Mouse (Mus musculus) c-Kit-positive CD71-positive TER-119-positive erythroid progenitor cells, embryonic 14.5 days (primary cell): Measurements from ENCODE around the gene Pde4c.

Experiments
- DNase-seq: peaks from one replicate; pipeline ENCODE4 v3.0.0-alpha.2; 2013; ENCODE audit warnings: low spot score

The Pde4c gene

DNA sequence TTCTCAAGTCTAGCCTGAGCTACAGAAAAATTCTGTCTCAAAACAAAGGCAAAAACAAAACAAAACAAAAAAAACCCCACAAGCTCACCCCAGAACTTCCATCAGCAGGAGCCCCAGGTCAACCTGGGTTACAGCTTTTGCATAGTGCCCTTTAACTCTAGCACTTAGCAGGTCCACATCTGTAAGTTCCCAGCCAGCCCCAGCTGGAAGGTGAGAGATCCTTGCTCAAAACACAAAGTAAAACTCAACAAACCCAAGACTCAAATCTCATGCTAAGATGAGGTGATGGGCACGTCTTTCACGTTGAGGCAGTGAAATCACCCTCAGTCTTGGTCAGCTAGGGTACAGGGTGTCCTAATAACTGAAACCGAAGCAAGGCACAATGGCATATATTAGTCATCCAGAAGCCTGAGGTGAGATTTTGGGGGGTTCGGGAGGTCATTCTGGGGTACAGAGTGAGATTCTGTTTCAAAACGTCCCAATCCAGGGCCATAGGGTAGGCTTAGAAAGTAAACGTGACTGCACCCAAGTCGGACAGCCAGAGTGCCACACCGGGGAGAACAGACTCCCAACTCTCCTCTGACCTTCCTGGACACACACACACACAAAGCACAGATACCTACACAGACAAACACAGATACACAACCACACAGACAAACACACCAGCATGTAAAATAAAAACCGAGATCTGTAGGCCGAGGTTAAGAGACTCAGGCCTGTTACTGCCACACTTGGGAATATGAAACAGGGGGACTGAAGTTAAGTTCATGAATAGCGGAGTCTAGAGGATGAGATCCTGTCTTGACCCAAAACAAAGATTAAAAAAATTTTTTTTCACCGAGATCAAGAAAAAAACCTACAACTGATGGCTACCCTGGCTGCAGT lies 25.9 kb upstream of the Pde4c start:
- DNase-seq, result no peak

DNA sequence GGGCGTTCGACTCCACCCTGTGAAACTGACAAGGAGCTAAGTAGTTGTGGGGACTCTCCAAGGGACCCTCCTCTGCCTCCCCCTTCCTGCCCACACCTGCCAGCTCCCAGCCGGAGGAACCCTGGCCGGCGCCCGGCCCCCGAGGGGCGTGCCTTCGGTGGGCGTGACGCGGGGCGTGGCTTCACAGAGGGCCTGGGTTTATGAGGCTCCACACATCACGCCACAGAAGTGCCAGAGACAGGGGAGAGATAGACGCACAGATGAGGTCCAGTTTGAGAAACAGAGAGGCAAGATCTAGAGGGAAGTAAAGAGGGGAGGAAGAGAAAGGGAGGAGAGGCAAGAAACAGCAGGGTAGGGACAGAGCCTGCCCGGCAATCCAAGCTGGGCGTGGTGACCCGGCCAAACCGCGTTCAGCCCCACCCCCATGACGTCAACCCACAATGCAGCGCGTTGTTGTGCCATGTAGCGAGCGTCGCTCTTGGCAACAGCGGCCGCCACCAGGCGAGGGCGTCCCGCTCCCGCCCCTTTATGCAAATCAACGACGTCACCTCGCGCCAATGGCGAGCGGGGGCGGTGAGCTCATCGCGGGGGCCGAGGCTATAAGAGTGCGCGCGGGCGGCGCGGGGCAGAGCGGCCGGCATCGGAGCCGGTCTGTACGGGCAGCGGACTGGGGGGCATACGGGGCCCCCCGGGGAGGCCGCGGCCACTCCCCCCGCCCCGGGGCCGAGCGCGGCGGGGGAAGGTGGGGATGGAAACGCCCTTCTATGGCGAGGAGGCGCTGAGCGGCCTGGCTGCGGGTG lies 25.0 kb upstream of the Pde4c start, which contains the start of gene Jund:
Jund (plus strand) TSS at position 640 of the 800 bp plus-strand sequence.
- DNase-seq, result peak; percentile 99

DNA sequence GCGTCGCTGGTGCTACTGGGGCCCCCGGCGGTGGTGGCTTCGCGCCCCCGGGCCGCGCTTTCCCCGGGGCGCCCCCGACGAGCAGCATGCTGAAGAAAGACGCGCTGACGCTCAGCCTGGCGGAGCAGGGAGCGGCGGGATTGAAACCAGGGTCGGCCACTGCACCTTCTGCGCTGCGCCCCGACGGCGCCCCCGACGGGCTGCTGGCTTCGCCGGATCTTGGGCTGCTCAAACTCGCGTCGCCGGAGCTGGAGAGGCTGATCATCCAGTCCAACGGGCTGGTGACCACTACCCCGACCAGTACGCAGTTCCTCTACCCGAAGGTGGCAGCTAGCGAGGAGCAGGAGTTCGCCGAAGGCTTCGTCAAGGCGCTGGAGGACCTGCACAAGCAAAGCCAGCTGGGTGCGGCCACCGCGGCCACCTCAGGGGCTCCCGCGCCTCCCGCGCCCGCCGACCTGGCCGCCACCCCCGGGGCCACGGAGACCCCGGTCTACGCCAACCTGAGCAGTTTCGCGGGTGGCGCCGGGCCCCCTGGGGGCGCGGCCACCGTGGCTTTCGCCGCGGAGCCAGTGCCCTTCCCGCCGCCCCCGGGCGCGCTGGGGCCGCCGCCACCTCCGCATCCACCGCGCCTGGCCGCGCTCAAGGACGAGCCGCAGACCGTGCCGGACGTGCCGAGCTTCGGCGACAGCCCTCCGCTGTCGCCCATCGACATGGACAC lies 24.2 kb upstream of the Pde4c start:
- DNase-seq, result peak; percentile 47

DNA sequence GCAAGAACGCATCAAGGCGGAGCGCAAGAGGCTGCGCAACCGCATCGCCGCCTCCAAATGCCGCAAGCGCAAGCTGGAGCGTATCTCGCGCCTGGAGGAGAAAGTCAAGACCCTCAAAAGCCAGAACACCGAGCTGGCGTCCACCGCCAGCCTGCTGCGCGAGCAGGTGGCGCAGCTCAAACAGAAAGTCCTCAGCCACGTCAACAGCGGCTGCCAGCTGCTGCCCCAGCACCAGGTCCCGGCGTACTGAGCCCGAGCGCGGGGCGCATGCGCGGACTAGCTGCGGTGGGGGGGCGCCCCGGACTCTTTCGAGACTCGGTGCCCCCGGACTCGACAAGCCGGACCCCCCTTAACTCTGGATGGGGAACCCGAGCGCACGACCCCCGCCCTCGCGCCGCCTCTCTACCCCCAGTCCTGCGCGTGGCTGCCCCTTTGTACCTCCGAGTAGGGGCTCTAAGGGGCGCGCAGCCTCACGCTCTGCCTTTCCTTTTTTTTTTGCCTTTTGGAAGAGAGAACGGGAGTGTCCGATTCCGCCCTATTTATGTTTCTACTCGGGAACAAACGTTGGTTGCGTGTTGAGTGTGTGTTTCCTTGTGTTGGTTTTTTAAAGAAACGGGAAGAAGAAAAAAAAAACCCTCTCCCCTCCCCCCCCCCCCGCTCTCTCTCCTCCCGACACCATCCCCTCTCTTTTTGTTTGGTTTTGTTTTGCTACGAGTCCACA lies 23.5 kb upstream of the Pde4c start:
- DNase-seq, result peak; percentile 56

DNA sequence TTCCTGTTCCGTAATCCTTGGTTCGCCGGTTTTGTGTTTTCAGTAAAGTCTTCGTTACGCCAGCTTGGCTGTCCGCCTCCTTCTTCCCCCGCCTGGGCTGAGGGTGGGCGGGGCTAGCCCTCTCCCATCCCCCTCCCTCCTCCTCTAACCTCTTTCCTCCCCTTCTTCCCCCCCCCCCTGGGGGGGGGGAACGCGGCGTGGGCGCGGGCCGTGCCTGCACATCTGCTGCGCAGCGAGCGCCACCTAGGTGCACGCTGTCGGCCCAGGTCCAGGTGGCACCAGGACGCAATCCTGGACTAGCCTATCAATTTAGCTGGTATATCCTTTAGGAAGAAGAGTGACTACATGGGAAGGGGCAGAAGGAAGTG lies 23.0 kb upstream of the Pde4c start:
- DNase-seq, result peak; percentile 86

DNA sequence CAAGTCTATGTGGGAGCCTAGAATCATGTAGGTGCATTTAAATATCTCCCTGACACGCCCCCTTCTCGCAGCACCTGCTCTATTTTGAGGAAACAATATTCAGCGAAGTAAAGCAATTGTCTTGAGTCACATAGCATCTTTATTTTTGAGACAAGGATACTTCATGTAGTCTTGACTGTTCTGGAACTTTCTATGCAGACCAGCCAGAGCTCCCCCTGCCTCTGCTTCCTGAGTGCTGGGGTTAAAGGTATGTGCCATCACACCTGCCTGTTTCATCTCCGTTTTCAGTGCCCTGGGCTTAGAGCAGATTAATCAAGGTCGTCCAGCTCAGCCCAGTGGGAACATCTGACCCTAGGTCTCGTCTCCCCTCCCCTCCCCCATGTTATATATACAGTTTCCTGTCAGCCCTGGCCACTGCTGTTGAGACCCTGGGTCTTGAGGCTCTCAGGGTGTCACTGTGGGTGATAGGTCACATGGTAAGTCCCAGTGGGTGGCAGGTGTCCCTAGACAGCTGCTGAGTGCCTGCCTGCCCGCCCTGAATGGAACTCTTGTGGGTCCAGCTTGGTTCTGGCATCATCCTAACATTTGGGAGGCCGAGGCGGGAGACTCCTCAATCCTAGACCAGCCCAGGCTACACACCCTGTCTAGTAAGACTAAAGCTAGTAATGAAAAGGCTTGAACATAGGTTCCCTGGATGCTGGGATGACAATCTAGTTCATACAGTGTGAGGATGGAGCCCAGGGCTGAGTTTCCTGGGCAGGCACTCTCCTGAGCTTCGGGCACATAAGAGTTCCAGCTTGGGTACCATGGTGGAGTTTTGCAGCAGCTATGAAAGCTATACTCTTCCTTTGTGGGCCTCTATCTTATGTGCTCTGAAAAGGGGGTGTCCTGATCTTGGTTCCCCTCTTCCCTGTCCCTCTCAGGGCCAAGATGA lies 22.2 kb upstream of the Pde4c start:
- no peak for DNase-seq

DNA sequence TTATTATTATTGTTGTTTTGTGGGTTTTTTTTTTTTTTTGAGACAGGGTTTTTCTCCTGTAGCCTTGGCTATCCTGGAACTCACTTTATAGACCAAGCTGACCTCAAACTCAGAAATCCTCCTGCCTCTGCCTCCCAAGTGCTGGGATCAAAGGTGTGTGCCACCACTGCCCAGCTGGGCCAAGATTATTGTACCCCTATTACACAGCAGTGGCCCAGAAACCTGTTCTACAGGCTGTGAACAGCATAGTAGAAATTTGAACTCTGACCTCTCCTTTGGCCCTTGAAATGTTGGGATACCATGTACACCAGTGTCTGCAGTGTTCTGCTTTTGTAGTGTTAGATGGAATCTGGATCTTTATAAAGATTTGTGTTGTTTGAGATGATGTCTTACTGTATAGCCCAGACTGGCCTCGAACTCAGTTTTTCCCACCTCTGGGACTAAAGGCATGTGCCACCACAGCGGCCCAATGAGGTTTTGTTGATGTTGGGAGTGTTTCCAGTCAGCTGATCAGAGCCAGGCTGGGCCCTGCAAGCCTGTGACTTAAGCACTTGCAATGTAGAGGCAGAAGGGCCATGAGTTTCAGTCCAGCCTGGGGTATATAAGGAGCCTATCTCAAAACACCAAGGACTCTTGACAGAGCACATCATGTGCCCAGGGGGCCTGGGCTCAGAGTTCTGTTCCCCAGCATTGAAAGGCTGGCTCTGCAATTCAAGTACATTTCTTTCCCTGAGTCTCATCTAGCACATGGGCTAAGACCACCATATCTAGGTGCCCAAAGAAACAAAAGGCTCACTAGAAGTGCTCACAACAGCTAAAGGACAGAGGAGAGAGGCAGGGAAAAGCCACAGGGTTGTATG lies 21.3 kb upstream of the Pde4c start:
- no peak for DNase-seq

DNA sequence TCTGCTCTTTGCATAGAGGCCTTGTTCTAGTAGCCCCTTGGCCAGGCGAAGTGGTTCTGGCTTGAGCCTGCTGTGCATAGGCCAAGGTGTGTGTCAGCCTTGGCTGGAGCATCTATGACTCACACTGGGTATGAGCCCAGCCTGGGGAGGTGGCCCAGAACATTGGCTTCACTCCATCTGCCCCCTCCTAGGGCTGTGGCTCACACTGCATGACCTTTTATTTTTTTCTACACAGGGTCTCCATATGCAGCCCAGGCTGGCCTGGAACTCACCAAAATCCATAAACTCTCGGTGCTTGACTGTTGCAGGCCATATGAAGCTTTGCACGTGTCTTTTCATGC lies 20.7 kb upstream of the Pde4c start:
- no peak for DNase-seq

DNA sequence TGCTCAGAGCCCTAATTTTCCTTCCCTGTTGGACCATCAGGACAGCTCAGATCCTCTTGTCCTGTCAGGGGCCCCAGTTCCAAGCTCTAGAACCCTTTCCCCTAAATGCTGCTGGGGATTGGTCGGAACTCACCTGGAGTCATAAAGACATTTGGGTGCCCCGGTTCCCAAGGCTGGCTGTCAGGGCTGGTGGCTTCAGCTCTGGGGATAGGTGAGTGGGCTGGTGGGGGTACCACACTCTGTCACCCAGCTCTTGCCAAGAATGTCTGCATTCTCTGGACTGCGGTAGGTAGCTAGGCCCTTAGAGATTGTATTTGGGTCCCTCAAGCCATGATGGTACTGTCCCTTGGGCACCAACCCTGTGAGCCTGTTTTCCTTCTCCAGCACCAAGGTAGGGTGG lies 20.2 kb upstream of the Pde4c start, which contains the start of gene Iqcn:
Iqcn (plus strand) TSS at position 171 of the 400 bp plus-strand sequence.
- DNase-seq, result no peak

DNA sequence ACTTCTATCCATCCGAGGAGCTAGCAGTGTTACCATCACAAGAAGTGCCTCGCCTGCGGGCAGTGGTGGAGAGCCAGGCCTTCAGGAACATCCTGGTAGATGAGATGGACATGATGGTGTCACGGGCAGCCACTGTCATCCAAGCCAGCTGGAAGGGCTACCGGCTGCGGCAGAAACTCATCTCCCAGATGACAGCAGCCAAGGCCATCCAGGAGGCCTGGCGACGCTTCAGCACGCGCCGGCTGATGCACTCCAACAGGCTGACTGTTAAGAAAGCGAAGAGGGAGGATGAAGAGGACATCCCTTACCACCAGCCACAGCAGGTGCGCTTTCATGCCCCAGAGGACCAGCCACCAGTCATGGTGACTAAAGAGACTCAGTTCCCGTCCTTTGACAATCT lies 15.2 kb upstream of the Pde4c start:
- no peak for DNase-seq

DNA sequence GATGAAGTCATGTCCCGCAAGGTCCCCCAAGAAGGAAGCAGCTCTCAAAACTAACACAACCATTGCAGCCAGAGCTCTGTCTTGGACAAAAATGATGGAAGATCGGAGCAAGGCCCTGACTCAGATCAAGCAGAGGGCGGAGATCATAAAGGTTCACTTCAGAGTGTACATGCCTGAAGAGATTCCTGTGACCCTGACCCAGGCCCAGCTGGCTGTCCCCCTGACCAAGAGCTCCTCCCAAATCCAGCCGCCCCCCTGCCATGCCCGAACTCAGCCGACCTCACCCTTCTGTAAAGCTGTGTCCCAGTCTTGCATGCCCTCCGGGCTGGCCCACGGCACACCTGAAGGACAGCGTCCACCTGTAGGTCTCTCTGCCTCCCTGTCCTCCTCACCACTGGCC lies 13.7 kb upstream of the Pde4c start:
- DNase-seq, result no peak

DNA sequence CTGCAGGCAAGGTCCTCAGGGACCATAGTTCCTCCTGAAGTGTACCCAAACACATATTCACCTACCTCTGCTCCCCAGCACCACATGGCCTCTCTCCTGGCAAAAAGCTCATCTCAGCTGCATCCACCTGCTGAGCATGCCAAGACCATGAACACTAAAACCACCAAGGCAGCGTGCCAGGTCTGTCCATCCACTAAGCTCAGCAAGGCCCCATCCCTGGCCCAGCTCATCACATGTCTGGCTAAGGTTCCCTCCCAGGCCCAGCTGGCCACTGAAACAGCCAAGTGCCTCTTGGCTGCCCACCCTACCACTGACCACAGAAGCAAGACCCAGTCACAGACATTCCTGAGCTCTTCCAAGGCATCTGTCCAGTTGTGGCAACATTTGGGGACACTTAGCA lies 13.2 kb upstream of the Pde4c start:
- no peak for DNase-seq

DNA sequence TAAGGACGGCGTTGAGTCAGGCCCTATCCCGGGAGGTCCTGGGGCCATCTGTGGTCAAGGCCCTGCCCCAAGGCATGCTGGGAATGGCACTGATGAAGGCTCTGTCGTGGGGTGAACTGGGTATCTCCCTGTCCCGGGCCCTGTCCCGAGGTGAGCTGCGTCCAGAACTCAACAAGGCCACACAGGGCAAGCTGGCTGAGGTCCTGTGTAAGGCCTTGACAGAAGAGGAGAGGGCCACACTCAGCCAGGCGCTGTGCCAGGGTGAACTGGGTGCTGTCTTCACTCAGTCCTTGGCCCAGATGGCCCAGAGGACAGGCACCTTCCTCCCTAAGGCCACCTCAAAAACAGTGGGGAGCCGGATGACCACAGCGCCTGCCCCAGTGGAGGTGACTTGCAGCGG lies 12.5 kb upstream of the Pde4c start:
- DNase-seq, result no peak

DNA sequence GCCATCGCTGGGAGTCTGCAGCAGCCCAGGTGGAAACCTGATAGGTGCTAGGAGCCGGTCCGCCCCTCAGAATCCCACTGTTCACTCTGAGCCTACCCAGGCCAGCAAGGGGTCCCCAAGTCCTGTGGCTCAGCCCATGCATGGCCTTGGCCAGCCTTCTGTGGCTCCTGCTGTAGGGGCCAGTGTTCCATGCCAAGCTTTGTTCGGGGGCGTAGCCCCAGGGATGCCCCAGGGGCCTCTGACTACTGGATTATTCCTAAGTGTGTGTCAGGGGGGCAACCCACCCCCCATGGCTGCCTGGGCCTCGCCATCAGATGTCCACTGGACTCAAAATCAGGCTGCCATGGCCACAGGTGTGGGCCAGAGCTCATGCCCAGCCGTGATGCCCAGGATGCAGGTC lies 9.5 kb upstream of the Pde4c start:
- no peak for DNase-seq

DNA sequence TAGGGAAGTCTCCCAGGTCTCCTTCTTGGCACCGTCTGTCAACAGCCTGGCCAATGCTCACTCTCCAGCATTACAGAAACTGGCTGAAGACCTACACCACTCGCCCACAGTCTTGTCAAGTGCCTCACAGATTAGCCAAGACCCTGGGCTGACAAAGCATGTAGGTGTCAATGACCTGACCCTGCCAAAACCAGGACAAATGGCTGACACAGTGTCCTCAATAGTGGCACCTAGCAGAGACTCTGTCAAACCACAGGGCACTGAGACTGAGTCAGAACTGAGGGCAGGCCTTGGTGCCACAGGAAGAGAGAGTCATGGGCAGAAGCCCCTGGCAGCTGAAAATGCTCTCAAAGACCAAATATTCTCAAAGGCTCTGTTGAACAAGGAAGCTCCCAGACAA lies 8.4 kb upstream of the Pde4c start:
- DNase-seq, result no peak

DNA sequence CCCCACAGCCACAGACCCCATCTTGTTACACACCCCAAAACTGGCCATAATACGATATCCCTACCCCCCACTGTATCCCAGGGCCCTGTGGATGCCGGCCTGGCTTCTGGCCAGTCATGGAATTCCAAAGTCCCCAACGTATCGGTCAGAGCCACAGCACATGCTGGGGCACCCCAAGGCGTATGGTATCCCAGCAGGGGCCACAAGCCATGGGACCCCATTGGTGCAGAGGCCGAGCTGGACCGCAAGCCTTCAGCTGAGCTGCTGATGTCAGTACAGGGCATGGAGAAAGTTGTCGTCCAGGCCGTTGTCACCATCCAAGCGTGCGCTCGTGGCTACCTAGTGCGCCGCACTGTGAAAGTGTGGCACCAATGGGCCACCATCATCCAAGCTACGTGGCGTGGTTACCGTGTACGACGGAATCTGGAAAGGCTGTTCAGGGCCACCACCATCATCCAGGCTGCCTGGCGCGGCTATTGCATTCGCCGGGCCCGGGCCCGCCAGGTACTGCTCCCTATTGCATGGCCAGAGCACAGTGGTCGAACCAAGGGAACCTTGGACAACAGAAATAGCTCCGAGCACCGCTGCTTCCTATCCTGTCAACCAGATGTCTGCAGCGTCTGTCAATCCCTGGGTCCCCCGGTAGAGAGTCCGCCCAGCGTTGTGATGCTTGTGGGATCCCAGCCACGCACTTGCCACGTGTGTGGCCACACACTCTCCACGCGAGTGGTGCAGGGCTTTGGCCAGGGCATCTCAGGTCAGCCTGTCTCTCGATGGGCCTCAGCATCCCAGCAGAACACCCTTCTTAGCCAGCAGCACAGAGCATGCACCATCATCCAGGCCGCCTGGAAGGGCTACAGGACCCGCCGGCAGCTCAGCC lies 6.8 kb upstream of the Pde4c start:
- DNase-seq, result no peak

DNA sequence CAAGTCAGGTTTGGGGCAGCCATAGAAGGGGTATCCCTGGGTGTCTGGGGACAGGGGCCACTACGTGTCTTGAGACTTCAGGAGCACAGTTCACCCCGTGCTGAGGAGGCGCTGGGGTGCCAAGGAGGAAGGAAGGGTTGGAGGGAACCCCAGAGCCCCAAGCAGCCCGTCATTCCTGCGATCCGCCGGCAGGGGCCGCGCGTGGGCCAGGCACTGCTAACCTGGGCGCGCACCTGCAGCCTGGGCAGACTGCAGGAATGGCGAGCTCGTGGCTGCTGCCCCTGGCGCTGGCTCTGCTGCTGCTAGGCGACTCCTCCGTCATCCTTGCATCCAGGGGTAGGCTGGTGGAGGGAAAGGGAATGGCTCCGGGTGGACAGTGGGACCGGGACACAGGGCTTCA lies 5.2 kb upstream of the Pde4c start, which contains the start of gene Gm3336:
Gm3336 (plus strand) TSS at position 247 of the 400 bp plus-strand sequence.
- no peak for DNase-seq

DNA sequence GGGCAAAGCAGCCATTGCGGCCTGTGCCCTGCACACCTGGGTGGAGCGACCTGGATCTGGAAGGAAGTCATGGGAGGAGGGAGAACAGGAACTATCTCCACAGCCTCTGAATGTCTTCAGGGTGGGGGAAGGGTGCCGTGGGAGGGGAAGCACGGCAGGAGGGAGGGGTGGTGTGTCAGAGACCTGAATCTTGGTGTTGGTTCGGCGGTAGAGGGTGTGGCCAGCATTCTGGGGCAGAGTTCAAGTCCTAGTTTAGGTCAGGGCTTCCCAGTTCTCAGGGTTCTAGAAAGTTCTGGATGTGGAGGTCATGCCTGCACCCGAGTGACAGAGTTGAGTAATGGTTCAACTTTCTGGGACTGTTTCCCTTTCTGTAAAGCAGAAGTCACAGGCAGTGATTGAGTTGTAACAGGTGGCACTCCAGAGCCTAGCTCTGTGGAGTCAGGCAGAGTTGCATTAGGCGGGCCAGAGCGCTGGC lies 3.7 kb upstream of the Pde4c start:
- DNase-seq, result no peak

DNA sequence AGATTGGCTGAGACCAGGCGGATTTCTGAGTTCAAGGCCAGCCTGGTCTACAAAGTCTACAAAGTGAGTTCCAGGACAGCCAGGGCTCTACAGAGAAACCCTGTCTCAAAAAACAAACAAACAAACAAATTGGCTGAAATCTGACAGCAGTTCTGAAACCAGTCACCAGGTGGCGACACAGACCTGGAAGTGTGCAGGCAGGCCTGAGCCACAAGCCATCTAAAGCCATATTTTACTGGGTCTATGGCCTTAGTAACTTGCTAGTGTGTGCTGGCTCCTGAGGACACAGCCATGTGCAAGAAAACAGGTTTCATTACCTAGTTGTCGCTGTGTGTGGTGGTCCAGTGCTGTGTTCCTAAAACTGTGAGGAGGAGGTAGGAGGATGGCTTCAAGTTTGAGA lies 2.8 kb upstream of the Pde4c start:
- DNase-seq, result peak; percentile 76
